Mouse (Mus musculus) duodenum, adult 2 months (tissue): ENCODE data around the gene Haus7. TPM values are rescaled to one million over a fixed set of nuclear protein-coding genes. Genes with fewer than 3 reads are reported as not detected.

Source experiments
- polyA plus RNA-seq: library from polyadenylated mRNA; depleted of rRNA; stranded (reverse); fragments of >200 nt; gene quantifications from 2 replicates; pipeline ENCODE4 v1.2.3, GENCODE M21; 2012; ENCODE audit warnings: low replicate concordance; rRNA removed

The Haus7 gene
- 9.4 TPM in 2 replicates for polyA plus RNA-seq

DNA sequence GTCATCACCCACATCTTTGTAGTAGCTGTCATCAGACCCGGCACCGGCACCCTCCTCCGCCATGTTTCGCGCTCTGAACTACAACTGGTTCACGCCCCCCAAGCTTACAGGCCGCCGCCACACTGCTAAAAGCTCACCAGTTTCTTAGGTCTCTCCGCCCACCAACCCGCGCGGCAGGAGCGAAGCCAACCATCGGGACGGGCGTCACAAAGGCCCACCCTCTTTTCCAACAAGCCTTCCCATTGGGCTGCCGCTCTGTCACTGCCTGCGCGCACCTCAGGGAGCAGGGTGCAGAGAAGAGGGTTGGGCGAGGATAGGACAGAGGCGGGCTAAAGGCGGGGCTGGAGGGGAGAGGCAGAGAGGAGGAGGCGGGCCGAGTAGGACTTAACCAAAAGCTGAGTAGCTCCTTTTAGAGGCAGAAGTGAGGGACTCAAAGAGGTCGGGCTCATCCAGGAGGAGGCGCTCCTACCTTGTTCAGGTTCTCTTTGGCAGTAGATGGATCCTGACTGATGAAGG, at the start of gene Haus7:
Gene Haus7, minus strand, starts transcription at position 168 of the 516 bp plus-strand sequence.

DNA sequence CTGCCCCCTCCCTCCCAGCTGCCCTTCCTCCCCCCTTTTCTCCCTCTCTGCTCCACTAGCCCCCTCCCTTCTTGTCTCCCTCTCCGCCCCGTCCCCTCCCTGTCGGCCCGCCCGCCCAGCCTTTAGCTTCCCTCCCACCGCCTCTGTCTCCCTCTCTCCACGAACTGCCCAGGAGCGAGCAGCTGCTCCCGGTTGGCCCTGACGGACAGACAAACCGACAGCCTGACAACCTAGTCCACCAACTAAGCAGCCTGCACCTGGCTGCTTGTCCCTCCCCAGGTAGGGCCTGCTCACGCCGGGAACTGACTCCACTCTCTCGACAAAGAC, 24.6 kb upstream of the Haus7 start, which contains the start of gene Bgn:
Gene Bgn, plus strand, starts transcription at position 119 of the 327 bp plus-strand sequence.

DNA sequence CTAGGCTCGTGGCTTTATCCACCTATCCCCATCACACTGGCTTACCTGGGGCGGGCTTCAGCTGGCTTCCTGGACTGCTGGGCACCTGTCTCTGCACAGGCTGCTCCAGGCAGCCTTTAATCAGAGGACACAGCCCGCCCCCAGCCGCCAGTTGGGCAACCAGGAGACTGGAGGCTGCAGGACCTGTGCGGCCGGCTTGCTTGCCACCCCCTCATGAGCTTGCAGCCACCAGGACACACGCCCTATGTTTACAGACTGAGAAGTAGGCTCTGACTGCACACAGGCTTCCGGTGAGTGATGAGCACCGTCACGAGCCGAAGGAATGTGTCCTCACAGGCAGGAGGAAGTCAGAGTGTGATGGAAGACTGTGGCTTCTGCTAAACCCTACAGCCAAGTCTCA, 23.6 kb downstream of the Haus7 start, which contains the start of gene Trex2:
Gene Trex2, minus strand, starts transcription at position 93 of the 400 bp plus-strand sequence.

DNA sequence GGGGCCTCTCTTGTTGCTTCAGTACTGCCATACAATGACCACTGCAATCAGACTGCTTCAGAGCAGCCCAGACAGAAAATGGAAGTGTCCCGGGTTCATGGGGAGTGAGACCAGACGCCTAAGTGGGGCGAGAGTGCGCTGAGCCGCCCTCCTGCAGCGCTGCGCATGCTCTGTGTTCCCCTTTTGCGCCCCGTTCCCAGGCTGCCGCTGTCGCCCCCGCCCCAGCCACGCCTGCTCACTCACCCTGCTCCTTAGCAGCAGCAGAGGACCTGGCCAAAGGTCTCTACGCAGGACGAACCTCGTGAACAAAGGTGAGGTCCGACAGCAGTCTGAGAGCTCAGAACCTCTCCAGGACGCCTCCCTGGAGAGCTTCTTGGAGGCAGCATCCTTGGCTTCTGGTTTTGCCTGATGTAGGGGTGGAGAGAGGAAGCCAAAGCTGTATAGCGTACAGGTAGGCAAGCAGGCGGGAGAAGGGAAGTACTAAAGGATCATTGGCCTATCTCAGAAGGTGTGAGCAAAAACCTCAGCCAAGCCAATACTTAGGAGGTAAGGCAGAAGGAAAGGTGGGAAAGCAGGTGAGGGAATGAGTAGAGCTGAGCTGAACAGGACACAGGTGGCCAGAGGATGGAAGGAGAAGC, 47.8 kb downstream of the Haus7 start, which contains the start of gene Zfp92:
Gene Zfp92, plus strand, starts transcription at position 217 of the 638 bp plus-strand sequence.

DNA sequence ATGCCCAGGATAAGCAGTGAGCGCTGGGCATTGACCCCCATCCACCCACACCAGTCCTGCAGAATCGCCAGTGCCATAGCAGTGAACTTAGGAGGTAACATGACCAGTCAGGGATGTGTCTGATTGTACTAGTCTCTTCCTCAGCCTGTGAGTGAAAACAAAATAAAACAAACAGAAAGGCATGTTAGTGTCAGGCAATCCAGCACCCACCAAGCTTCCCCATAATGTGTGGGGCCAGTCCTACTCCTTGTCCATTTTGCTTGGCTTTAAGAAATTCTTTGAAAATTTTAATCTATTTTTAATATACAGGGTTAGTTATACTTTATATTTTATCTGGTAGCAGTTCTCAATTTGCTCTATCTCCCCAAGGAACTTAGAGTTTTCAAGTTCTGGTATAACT, 60.2 kb downstream of the Haus7 start, which contains the start of gene Gm18336:
Gene Gm18336, minus strand, starts transcription at position 101 of the 400 bp plus-strand sequence.

Other genes starting within 250 kb of the Haus7 start
- gene Xlr4b, start 244.7 kb downstream of the Haus7 start, polyA plus RNA-seq: not detected in 2 replicates
- gene F8a, start 230.8 kb downstream of the Haus7 start, polyA plus RNA-seq: 24.9 and 39.6 TPM in 2 replicates
- not detected in 2 replicates for gene Xlr4c, start 215.9 kb downstream of the Haus7 start, polyA plus RNA-seq
- gene Xlr3c, start 193.7 kb downstream of the Haus7 start, polyA plus RNA-seq: not detected in 2 replicates
- not detected in 2 replicates for gene Xlr5a, start 166.1 kb downstream of the Haus7 start, polyA plus RNA-seq
- gene Xlr5c, start 166.1 kb downstream of the Haus7 start, polyA plus RNA-seq: not detected in 2 replicates
- not detected in 2 replicates for gene Gm45015, start 122.2 kb downstream of the Haus7 start, polyA plus RNA-seq
- gene Zfp275, start 116.4 kb downstream of the Haus7 start, polyA plus RNA-seq: 0.88 and 2.4 TPM in 2 replicates
- gene Gm18336, start 60.3 kb downstream of the Haus7 start, polyA plus RNA-seq: not detected in 2 replicates
- gene Zfp92, start 47.9 kb downstream of the Haus7 start, polyA plus RNA-seq: 1.3 and 1.6 TPM in 2 replicates
- 4.7 TPM in 2 replicates for gene Trex2, start 23.7 kb downstream of the Haus7 start, polyA plus RNA-seq
- 80.9 and 92.9 TPM in 2 replicates for gene Bgn, start 24.6 kb upstream of the Haus7 start, polyA plus RNA-seq
- 0.09 and 0.11 TPM in 2 replicates for gene Atp2b3, start 44.0 kb upstream of the Haus7 start, polyA plus RNA-seq
- gene Dusp9, start 180.4 kb upstream of the Haus7 start, polyA plus RNA-seq: 0.19 and 1.2 TPM in 2 replicates
- 5.9 and 6.7 TPM in 2 replicates for gene Pnck, start 201.1 kb upstream of the Haus7 start, polyA plus RNA-seq
- gene Slc6a8, start 214.1 kb upstream of the Haus7 start, polyA plus RNA-seq: 267 and 893 TPM in 2 replicates